Mouse (Mus musculus): ENCODE results near the gene Imp3. TPM values are rescaled to one million over a fixed set of nuclear protein-coding genes. Genes with fewer than 3 reads are reported as not detected.

The Imp3 gene
- polyA plus RNA-seq, 1 experiment from 2014 or later, result 74.3 TPM

DNA sequence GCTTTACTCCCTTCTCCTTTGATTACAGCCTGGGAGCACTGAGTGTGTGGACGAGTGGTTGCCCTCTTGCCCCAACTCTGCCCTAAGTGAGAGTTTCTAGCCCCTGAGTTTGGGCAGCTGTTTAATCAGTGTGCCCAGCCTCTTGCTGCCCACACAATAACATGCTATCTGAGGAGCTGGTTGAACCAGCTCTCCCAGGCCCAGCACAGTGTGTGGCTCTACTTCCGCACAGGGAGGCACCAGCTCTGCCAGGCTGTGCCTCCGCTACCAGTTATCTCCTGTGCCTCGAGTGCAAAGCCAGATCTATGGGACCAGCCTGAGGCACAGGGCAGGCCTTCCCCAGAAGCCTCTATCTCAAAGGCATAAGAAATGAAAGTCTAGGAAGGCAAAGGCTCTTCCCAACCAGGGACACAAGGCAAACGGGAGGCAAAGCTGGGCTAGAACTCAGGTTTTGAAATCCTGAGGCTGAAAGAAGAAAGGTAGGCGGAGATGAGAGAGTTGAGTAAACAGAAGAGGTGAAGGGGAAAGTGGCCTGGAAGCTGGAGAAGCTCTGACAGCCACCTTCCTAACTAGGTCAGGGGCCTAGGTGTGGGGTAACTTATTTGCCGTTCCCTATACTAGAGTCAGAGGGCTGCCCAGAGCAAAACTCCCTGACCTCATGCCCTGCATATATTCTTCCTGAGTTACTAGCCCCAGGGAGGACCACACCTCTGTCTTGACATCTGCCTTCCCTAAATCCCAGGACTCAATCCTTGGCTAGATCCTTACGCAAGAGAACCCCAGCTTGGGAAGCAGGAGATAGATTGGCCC, 13.2 kb upstream of the Imp3 start:
- H3K36me3 ChIP-seq, result peaks cover 31% of the 10 kb centered on the region
- H3K4me3 ChIP-seq, result peak overlapping the region; percentile 38
- no peaks in the 10 kb centered on the region for H3K27me3 ChIP-seq
- H3K9me3 ChIP-seq, result no peaks in the 10 kb centered on the region
- H3K27ac ChIP-seq, result no peak overlapping the region; the same call in 1 of the 2 replicates
- peak overlapping the region; percentile 56 for H3K9ac ChIP-seq
- peaks cover 42% of the 10 kb centered on the region for H3K4me1 ChIP-seq
- 59% methylated on average over 8 of the region's 8 CpGs for WGBS
- peak overlapping the region; percentile 85 for H3K4me2 ChIP-seq (replicated peaks)
- ATAC-seq (ENCODE audit: insufficient number of reproducible peaks, insufficient read depth, low FRiP score, low TSS enrichment), result no peak

DNA sequence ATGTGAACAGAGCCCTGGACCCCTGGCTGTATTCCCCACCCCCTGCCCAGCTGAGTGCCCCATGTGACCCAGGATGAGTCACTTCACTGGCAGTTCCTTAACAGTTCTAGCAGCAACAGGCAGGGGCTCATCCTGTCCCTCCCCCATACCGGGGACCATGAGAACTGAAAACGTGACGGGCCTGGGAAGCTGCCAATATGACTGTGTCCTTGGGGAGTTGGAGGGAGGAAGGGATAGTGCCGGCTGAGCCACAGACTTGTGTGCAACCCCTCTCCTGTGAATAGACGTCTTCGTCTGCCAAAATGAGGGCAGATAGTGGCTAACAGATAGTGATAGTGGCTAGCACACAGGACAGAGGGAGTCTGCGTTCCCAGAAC, 12.6 kb upstream of the Imp3 start:
- peak overlapping the region; percentile 38 for H3K4me3 ChIP-seq
- peak overlapping the region; percentile 56 for H3K9ac ChIP-seq
- 25% methylated on average over 7 of the region's 7 CpGs for WGBS
- H3K27me3 ChIP-seq, result no peaks in the 10 kb centered on the region
- no peaks in the 10 kb centered on the region for H3K9me3 ChIP-seq
- H3K36me3 ChIP-seq, result peaks cover 25% of the 10 kb centered on the region
- peak overlapping the region; percentile 85 for H3K4me2 ChIP-seq (replicated peaks)
- no peak for ATAC-seq (ENCODE audit: insufficient number of reproducible peaks, insufficient read depth, low FRiP score, low TSS enrichment)
- peaks cover 44% of the 10 kb centered on the region for H3K4me1 ChIP-seq
- 0 out of 2 replicates have a peak overlapping the region, but pooled peaks have one; percentile 17 for H3K27ac ChIP-seq

DNA sequence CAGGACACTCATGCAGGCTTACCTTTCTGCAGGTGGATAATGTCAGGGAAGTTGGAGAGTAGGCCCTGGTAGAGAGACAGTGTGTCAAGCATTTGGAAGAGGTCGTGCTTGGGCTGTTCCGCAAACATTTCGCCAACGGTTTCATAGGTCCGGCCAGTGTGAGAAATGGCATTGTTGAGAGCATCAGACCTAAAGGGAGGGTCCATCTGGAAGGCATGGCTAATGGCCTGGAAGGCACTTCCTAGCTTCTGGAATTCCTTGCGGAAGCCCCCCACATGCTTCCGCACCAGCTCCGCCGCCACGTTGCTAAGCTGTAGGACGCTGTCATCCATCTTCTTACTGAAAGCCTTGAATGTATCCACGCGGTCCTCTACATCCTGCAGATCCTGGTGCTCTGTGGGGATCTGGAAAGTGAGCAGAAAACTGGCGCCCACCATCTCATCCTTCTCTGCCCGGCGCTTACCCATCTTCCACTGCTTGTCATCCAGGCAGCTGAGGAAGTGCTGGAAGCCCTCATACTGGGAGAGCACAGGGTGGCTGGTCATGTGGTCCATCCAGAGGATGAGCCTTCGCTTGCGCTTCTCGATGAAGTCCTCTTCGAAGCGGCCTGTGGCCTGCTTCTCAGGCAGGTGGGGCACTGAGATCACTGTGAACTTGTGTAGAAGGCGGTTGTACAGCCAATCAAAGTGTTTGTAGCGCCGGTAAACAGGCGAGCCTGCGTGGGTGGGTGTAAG, 11.8 kb upstream of the Imp3 start:
- no peaks in the 10 kb centered on the region for H3K9me3 ChIP-seq
- no peak for ATAC-seq (ENCODE audit: insufficient number of reproducible peaks, insufficient read depth, low FRiP score, low TSS enrichment)
- H3K9ac ChIP-seq, result peak overlapping the region; percentile 56; the same call in 1 of the 2 replicates
- peak overlapping the region; percentile 65 for H3K4me3 ChIP-seq
- H3K4me1 ChIP-seq, result peaks cover 44% of the 10 kb centered on the region
- H3K27ac ChIP-seq, result peak overlapping the region; percentile 17; the same call in 1 of the 2 replicates
- 0 out of 2 replicates have a peak, but pooled peaks cover 3% of the 10 kb centered on the region for H3K27me3 ChIP-seq
- WGBS, result 89% methylated on average over 26 of the region's 26 CpGs
- H3K4me2 ChIP-seq (replicated peaks), result peak overlapping the region; percentile 85
- peaks cover 23% of the 10 kb centered on the region for H3K36me3 ChIP-seq

DNA sequence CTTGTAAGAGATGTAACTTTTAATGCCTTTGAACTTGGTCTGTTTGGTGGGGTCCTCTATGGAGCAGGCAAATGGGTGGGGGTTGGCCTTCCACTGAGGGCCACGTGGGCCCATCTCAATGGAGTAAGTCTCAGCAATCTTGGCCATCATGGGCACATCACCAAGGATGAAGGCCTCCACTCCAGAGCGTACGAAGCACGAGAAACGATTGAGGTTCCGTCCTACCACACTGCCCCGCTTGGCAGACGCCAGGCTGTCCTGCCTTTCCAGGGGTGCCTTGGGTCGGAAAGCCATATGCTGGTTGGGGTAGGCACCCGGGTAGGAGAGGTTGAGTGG, 11.3 kb upstream of the Imp3 start:
- 95% methylated on average over 10 of the region's 10 CpGs for WGBS
- 0 out of 2 replicates have a peak, but pooled peaks cover 3% of the 10 kb centered on the region for H3K27me3 ChIP-seq
- peak overlapping the region; percentile 65; the same call in 1 of the 2 replicates for H3K4me3 ChIP-seq
- H3K4me2 ChIP-seq (replicated peaks), result peak overlapping the region; percentile 85
- ATAC-seq (ENCODE audit: insufficient number of reproducible peaks, insufficient read depth, low FRiP score, low TSS enrichment), result no peak
- peak overlapping the region; percentile 76; the same call in 1 of the 2 replicates for H3K9ac ChIP-seq
- peaks cover 22% of the 10 kb centered on the region for H3K36me3 ChIP-seq
- no peak overlapping the region for H3K27ac ChIP-seq
- no peaks in the 10 kb centered on the region for H3K9me3 ChIP-seq
- peaks cover 44% of the 10 kb centered on the region for H3K4me1 ChIP-seq

DNA sequence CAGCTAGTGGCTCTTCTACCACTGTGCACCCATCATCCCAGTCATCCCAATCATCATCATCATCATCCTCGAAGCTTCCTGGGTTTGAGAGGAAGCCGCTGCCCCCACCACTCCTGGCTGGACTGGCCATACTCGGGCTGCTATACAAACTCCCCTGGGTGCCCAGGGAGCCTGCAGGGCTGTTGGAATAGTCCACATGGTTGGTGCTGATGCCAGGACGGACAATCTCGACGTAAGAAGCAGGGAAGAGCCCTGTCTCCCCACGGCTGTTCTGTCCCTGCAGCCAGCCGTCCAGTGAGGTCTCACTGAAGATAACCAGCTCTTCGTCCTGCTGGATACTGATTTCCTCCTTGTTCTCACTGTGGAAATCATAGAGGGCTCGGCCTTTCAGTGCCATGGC, 10.9 kb upstream of the Imp3 start:
- Histone ChIP-seq H3K27ac (no peak overlapping the region), H3K9ac (peak overlapping the region; percentile 76), H3K9me3 (no peaks in the 10 kb centered on the region), H3K27me3 (0 out of 2 replicates have a peak, but pooled peaks cover 3% of the 10 kb centered on the region), H3K4me1 (peaks cover 44% of the 10 kb centered on the region), H3K4me2 (replicated peaks) (peak overlapping the region; percentile 85), H3K36me3 (peaks cover 20% of the 10 kb centered on the region), H3K4me3 (peak overlapping the region; percentile 65)
- no peak for ATAC-seq (ENCODE audit: insufficient number of reproducible peaks, insufficient read depth, low FRiP score, low TSS enrichment)
- WGBS, result 82% methylated on average over 10 of the region's 10 CpGs

DNA sequence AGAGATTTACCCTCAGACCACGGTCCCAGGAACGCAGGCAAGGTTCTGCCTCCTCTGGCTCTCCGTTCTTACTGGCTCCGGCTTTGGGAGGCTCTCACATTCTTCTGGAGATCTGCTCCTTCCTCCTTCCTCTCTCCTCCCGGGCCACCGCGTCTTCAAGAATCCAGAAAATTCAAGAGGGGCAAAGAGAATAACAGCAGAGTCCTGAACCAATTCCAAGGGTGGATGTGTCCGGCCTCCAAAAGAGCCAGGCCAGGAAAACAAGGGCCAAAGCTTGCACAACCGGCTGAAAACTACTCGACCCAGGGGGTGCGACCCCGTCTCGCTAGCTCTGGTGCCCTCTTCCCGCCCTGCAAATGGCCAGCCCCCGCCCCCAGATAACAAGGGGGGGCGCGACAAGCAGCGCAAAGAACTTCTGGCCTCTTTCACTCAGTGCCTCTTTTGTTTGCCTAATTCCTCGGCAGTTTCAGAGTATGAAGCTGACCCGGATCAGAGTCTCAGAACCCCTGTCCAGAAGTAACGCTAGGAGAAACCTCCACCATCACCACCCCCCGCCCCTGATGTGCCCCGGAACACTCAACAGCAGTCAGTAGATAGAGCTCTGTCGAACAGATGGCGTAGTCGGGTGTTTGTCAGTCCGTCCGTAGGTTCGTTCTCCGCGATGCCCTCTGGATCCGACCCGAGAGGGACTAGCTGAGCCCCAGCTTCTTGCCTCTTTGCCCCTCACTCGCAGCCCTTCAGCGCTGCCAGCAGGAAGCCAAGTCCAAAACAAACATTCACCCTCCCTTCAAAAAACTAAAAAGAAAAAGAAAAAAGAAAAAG, 9.9 kb upstream of the Imp3 start:
- Histone ChIP-seq H3K27ac (peak overlapping the region; percentile 95), H3K36me3 (peaks cover 9% of the 10 kb centered on the region), H3K4me1 (peaks cover 44% of the 10 kb centered on the region), H3K4me2 (replicated peaks) (peak overlapping the region; percentile 85), H3K4me3 (peak overlapping the region; percentile 65), H3K9ac (peak overlapping the region; percentile 76), H3K9me3 (no peaks in the 10 kb centered on the region), H3K27me3 (0 out of 2 replicates have a peak, but pooled peaks cover 3% of the 10 kb centered on the region)
- ATAC-seq (ENCODE audit: insufficient number of reproducible peaks, insufficient read depth, low FRiP score, low TSS enrichment), result peak; percentile 25; the same call in 1 of the 2 replicates
- WGBS, result under 1% methylated on average over 35 of the region's 35 CpGs

DNA sequence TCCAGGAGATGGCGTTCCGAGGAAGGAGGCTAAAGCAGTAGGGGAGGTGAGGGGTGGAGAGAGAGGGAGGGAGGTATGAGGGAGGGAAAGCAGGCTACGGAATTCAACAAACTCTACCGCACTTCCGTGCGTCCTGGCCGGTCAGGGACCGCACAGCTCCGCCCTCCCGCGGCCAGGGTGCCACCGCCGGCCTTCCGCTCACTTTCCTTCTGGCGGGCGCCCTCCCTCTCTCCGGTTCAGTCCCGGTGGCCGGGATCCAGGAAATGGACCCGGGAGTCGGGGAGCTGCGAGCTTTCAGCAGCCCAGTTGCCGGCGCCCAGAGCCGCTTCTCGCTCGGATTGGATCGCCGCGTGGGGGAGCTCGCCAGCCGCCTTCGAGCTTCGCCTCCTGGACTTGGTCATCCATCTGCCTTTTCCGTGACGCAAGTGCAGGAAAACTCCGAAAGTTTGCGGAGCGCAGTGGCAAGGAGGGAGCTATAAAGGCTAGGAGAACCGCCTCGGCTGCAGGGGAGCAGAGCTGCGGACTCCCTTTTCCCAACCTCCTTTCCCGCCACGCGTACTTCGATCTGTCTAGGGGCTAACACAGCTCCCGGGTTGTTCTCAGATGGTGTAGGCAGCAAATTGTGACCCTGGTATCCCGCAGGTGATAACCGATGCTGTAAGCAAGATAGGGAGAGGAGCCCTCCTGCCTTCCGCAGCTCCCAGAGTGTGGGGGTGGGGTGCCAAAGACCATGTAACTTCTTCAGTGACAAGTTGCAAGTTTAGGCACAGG, 9.0 kb upstream of the Imp3 start, which contains the start of gene Snx33:
Gene Snx33 (minus strand): TSS at position 331 of the 771 bp plus-strand sequence.
- H3K27me3 ChIP-seq, result 0 out of 2 replicates have a peak, but pooled peaks cover 3% of the 10 kb centered on the region
- peaks cover 4% of the 10 kb centered on the region; the same call in 1 of the 2 replicates for H3K36me3 ChIP-seq
- ATAC-seq (ENCODE audit: insufficient number of reproducible peaks, insufficient read depth, low FRiP score, low TSS enrichment), result peak; percentile 83
- H3K27ac ChIP-seq, result peak within 1 kb of the TSS; percentile 95
- under 1% methylated on average over 50 of the region's 50 CpGs for WGBS
- peak within 1 kb of the TSS; percentile 76 for H3K9ac ChIP-seq
- no peaks in the 10 kb centered on the region for H3K9me3 ChIP-seq
- H3K4me1 ChIP-seq, result peaks cover 40% of the 10 kb centered on the region
- H3K4me2 ChIP-seq (replicated peaks), result peak within 1 kb of the TSS; percentile 85
- H3K4me3 ChIP-seq, result peak within 1 kb of the TSS; percentile 65

DNA sequence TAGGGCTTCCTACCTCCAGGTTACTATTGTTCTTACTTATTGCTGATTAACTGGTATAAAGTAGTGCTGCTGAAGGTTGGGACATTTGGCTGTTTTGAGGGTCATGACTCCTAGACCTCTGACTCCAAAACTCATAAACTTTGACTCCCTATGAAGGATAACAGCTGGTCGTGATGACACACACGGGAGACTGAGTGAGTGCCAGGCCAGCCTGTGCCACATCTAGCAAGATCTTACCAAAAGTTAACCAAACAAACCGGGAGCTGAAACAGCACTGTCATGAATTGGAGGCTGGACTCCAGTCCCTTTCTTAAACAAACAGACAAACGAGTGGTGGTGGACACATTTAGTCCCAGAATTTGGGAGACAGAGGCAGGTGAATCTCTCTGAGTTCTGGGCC, 7.8 kb upstream of the Imp3 start:
- H3K9ac ChIP-seq, result no peak overlapping the region
- no peak overlapping the region for H3K27ac ChIP-seq
- no peak overlapping the region for H3K4me2 ChIP-seq (replicated peaks)
- no peak for ATAC-seq (ENCODE audit: insufficient number of reproducible peaks, insufficient read depth, low FRiP score, low TSS enrichment)
- WGBS, result 65% methylated on average over 4 of the region's 4 CpGs
- 0 out of 2 replicates have a peak, but pooled peaks cover 3% of the 10 kb centered on the region for H3K27me3 ChIP-seq
- H3K36me3 ChIP-seq, result peaks cover 4% of the 10 kb centered on the region; the same call in 1 of the 2 replicates
- H3K4me1 ChIP-seq, result peaks cover 27% of the 10 kb centered on the region
- no peak overlapping the region for H3K4me3 ChIP-seq
- no peaks in the 10 kb centered on the region for H3K9me3 ChIP-seq

DNA sequence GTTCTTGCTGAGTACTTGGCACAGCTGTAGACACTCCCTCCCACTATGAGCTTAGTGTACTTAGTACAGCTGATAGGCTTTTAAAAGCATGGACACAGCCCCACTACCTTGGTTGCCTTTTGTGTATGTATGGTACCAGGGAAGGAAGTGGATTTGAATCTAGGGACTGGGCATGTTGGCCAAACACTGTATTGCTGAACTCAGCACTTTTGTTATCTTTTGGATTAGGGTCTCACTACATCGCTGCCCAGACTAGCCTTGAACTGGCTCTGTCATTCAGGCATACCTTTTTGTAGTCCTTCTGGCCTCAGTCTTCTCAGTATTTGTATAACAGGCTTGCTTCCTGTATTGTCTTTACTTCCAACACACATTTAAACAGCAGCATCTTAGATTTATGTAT, 6.7 kb upstream of the Imp3 start:
- peaks cover 17% of the 10 kb centered on the region for H3K4me1 ChIP-seq
- no peak overlapping the region for H3K4me3 ChIP-seq
- peaks cover 4% of the 10 kb centered on the region; the same call in 1 of the 2 replicates for H3K36me3 ChIP-seq
- H3K27me3 ChIP-seq, result 0 out of 2 replicates have a peak, but pooled peaks cover 3% of the 10 kb centered on the region
- no peak for ATAC-seq (ENCODE audit: insufficient number of reproducible peaks, insufficient read depth, low FRiP score, low TSS enrichment)
- WGBS, result 80% methylated on average over 1 of the region's 1 CpGs
- H3K27ac ChIP-seq, result no peak overlapping the region
- no peaks in the 10 kb centered on the region for H3K9me3 ChIP-seq
- H3K9ac ChIP-seq, result no peak overlapping the region
- no peak overlapping the region for H3K4me2 ChIP-seq (replicated peaks)

DNA sequence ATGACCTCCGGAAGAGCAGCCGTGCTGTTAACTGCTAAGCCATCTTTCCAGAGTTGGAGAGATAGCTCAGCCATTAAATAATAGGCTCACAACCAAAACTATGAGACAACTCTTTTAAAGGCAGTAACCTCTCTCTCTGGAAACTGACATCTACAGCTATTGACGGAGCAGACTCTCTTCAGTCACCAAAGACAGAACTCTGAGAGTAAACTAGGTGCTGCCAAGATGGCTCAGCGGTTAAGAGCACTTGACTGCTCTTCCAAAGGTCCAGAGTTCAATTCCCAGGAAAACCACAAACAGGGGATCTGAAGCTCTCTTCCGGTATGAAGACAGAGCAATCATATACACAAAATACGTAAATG, 433 bp upstream of the Imp3 start:
- no peak overlapping the region for H3K9ac ChIP-seq
- peak overlapping the region; percentile 88 for H3K4me3 ChIP-seq
- no peak for ATAC-seq (ENCODE audit: insufficient number of reproducible peaks, insufficient read depth, low FRiP score, low TSS enrichment)
- 19% methylated on average over 6 of the region's 6 CpGs for WGBS
- no peaks in the 10 kb centered on the region for H3K27me3 ChIP-seq
- no peak overlapping the region for H3K27ac ChIP-seq
- H3K4me1 ChIP-seq, result peaks cover 11% of the 10 kb centered on the region
- H3K36me3 ChIP-seq, result no peaks in the 10 kb centered on the region
- H3K9me3 ChIP-seq, result no peaks in the 10 kb centered on the region
- H3K4me2 ChIP-seq (replicated peaks), result peak overlapping the region; percentile 58
